Mouse (Mus musculus) neural tube, embryonic 11.5 days (tissue): ENCODE data around the gene Parg. TPM values are rescaled to one million over a fixed set of nuclear protein-coding genes. Genes with fewer than 3 reads are reported as not detected.
"Not testable (repeated sequence)": the region's sequence is repeated elsewhere in the genome, so short reads cannot be mapped to it uniquely, and the experiment has no call there.

Experiments used
- ATAC-seq: fragments of 200-750 bp; cut with Nextera tagmentation; 2 replicates; pipeline ENCODE4 v1.8.0; 2017; ENCODE audit warnings: moderate number of reproducible peaks, mild to moderate bottlenecking, moderate TSS enrichment, moderate library complexity; ENCODE audit not compliant: insufficient read depth, low FRiP score, low TSS enrichment
- DNase-seq: peaks from one replicate; pipeline ENCODE4 v3.0.0-alpha.2; 2015; ENCODE audit warnings: low spot score
- H3K27ac ChIP-seq: fragments of 300-500 bp; sonication (generic); 2 replicates; pipeline ENCODE4 v1.5.1; 2014; ENCODE audit warnings: low read depth, mild to moderate bottlenecking, low read length
- H3K27me3 ChIP-seq: fragments of 300-500 bp; sonication (generic); 2 replicates; pipeline ENCODE4 v1.6.1; 2014; ENCODE audit warnings: mild to moderate bottlenecking, low read length, mixed read lengths; ENCODE audit not compliant: control insufficient read depth, insufficient read depth
- H3K36me3 ChIP-seq: fragments of 300-500 bp; sonication (generic); 2 replicates; pipeline ENCODE4 v1.6.1; 2014; ENCODE audit warnings: mild to moderate bottlenecking, low read length, moderate library complexity, mixed read lengths; ENCODE audit not compliant: control insufficient read depth, insufficient read depth
- H3K4me1 ChIP-seq: fragments of 300-500 bp; sonication (generic); 2 replicates; pipeline ENCODE4 v1.6.1; 2014; ENCODE audit warnings: low read length, mixed read lengths; ENCODE audit not compliant: control insufficient read depth, insufficient read depth
- H3K4me2 ChIP-seq: fragments of 300-500 bp; sonication (generic); 2 replicates; pipeline ENCODE4 v1.6.1; 2014; ENCODE audit warnings: low read depth, mild to moderate bottlenecking, moderate library complexity
- H3K4me3 ChIP-seq: fragments of 300-500 bp; sonication (generic); 2 replicates; pipeline ENCODE4 v1.5.1; 2014; ENCODE audit warnings: low read depth, low read length
- H3K9ac ChIP-seq: fragments of 300-500 bp; sonication (generic); 2 replicates; pipeline ENCODE4 v1.6.1; 2014; ENCODE audit warnings: mild to moderate bottlenecking, low read length
- H3K9me3 ChIP-seq: fragments of 300-500 bp; sonication (generic); 2 replicates; pipeline ENCODE4 v1.6.1; 2016; ENCODE audit warnings: low read length; ENCODE audit not compliant: control insufficient read depth
- WGBS: fragments of 180-500 bp; shearing (Covaris S2); extraction: QIAGEN DNeasy Blood & Tissue Kit; methylation state at CpG from one replicate; pipeline ENCODE4 v1.1.7; 2014; 5-methylcytosine and 5-hydroxymethylcytosine counted together
- polyA plus RNA-seq: library from polyadenylated mRNA; unstranded; fragments of >200 nt; fragmentation: Nextera tagmentation; extraction: Ambion mirVana; gene quantifications from 2 replicates; pipeline ENCODE4 v1.2.1, GENCODE M21; 2014

Parg gene
- polyA plus RNA-seq, 1 experiment from 2014 or later = 65.4 TPM

DNA sequence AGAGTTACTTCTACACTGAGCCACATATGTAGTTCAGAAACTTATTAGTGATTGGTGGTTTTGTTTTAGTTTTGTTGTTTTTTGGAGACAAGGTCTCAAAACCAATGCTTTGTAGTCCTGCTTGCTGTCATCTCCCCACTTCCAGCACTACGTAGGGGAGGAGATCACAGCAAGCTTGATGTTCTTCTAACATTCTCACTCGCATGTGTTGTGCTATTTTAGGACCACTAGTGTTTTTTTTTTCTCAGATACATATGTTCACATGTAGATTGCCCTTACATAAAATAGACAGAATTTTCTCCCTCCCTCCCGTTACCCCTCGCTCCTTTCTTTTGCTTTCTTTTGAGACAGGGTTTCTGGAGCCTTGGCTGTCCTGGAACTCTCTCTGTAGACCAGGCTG, 31.6 kb upstream of the Parg start:
- H3K4me3 ChIP-seq = no peak overlapping the region
- peaks cover 4% of the 10 kb centered on the region for H3K36me3 ChIP-seq
- ATAC-seq = no peak
- H3K27me3 ChIP-seq = no peaks in the 10 kb centered on the region
- no peak overlapping the region for H3K4me2 ChIP-seq
- DNase-seq = no peak
- WGBS = 94% methylated on average over 4 of the region's 4 CpGs
- no peak overlapping the region for H3K27ac ChIP-seq
- H3K9me3 ChIP-seq = no peaks in the 10 kb centered on the region
- no peak overlapping the region for H3K9ac ChIP-seq
- H3K4me1 ChIP-seq = peaks cover 6% of the 10 kb centered on the region; the same call in 1 of the 2 replicates

DNA sequence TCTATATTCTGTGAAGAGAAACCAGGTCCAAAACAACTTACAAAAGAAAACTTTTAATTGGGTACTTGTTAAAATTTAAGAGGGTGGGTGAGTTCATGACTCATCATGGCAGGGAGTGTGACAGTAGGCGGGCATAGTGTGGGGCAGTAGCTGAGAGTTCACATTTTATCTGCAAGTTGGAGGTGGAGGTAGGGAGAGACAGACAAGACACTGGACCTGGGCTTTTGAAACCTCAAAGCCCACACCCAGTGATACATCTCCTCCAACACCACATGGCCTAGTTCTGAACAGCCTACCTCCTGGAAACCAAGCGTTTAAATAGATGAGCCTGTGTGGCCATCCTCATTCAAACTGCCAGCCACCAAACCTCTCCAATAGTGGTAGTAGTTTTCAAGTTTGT, 26.4 kb upstream of the Parg start:
- Histone ChIP-seq H3K4me3 (no peak overlapping the region), H3K36me3 (peaks cover 9% of the 10 kb centered on the region), H3K9me3 (no peaks in the 10 kb centered on the region), H3K9ac (no peak overlapping the region), H3K27me3 (no peaks in the 10 kb centered on the region), H3K4me1 (no peaks in the 10 kb centered on the region), H3K4me2 (no peak overlapping the region), H3K27ac (no peak overlapping the region)
- WGBS = 93% methylated on average over 2 of the region's 2 CpGs
- DNase-seq (no peak), ATAC-seq (no peak)

DNA sequence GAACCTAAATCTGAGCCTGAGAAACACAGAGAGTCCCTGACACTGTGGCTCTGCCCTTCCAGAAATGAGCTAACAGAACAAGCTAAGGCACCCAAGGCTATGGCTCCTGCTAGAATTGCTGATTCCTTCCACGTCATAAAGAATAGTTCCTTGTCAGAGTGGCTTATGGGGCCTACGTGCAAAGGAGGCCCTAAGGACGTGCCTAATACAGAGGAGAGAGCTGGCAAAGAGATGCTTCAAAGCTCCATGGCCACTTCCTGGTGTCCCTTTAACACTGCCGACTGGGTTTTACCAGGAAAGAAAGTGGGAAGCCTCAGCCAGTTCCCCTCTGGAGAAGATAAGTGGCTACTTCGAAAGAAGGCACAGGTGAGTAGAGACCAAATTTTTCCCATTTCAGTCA, 25.2 kb upstream of the Parg start:
- not testable (repeated sequence) for H3K9me3 ChIP-seq, H3K27ac ChIP-seq, H3K27me3 ChIP-seq, DNase-seq, ATAC-seq, H3K4me3 ChIP-seq, H3K4me2 ChIP-seq, H3K9ac ChIP-seq, H3K4me1 ChIP-seq
- WGBS = 77% methylated on average over 4 of the region's 5 CpGs
- peaks cover 11% of the 10 kb centered on the region for H3K36me3 ChIP-seq

DNA sequence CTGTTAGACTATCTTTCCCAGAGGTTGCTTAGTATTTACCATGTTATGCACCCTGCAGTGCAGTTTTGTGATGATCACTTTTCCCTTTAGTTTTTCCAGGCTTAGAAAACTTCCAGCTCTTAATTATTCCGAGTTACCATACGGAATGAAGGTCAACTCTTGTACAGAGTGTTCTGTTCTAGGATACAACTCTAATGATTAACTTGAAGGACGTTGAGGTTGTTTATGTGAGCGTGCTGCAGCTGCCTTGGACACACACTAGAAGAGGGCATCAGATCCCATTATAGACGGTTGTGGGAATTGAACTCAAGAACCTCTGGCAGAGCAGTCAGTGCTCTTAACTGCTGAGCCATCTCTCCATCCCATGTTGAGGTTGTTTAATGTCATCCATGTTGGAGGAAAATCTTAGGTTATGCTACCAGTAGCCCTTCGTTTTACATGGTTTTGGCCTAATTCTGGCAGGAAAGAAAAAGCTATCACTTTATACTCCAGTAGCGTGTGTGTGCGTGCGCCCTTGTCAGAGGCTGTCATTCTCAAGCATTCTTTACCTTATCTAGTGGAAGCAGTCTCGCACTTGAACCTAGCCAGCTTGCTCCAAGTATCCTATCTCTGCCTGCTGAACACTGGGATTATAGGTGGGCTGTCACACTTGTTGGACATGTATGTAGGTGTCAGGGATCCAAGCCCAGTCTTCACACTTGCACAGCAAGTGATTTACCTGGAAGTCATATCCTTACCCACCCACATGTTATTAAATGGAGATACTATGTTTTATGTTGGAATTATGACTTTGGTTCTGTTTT, 22.2 kb upstream of the Parg start:
- H3K4me2 ChIP-seq = no peak overlapping the region
- no peak for DNase-seq
- H3K9ac ChIP-seq = no peak overlapping the region
- no peaks in the 10 kb centered on the region for H3K4me1 ChIP-seq
- ATAC-seq = no peak
- H3K9me3 ChIP-seq = no peaks in the 10 kb centered on the region
- 92% methylated on average over 10 of the region's 10 CpGs for WGBS
- peaks cover 10% of the 10 kb centered on the region for H3K36me3 ChIP-seq
- no peaks in the 10 kb centered on the region for H3K27me3 ChIP-seq
- no peak overlapping the region for H3K4me3 ChIP-seq
- no peak overlapping the region for H3K27ac ChIP-seq

DNA sequence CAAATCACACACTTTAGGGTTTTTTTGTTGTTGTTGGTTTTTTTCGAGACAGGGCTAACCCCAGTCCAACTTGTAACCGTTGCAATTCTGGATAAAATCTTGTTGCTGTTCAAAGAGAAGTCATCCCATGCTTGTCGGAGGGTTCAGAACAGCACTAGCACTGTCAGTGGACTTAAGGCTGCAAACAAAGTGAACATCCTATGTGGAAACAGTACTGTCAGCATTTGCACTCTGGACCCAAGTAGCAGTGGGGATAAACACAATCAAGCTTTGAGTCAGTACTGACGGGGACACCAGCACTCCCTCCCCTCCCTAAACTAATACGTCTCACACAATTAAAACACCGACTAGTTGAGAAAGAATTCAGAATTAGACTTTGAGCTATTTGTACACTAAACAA, 20.9 kb upstream of the Parg start:
- Histone ChIP-seq H3K9ac (no peak overlapping the region), H3K4me1 (no peaks in the 10 kb centered on the region), H3K27ac (no peak overlapping the region), H3K9me3 (no peaks in the 10 kb centered on the region), H3K4me2 (no peak overlapping the region), H3K36me3 (peaks cover 10% of the 10 kb centered on the region), H3K27me3 (no peaks in the 10 kb centered on the region), H3K4me3 (no peak overlapping the region)
- no peak for ATAC-seq
- WGBS = 93% methylated on average over 6 of the region's 6 CpGs
- no peak for DNase-seq

DNA sequence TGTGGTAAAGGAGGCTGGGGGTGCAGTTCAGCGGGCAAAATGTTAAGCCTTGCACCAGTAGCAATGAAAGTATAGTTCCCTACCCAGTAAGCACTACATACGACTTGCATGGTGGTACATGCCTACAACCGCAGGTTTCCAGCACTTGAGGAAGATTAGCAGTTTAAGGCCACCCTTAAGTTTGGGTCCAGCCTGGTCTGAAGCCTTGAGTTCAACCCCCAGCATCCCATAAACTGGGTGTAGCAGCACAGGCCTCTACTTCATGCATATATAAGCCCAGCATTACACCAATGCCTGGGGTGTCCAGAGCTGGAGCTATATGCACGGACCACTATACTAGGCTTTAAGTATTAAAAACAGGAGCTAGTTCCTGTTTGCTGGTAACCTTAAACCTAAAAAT, 17.9 kb upstream of the Parg start:
- WGBS = 94% methylated on average over 4 of the region's 4 CpGs
- no peak overlapping the region for H3K4me3 ChIP-seq
- no peaks in the 10 kb centered on the region for H3K27me3 ChIP-seq
- H3K27ac ChIP-seq = no peak overlapping the region
- DNase-seq (no peak), ATAC-seq (no peak)
- H3K36me3 ChIP-seq = peaks cover 12% of the 10 kb centered on the region
- H3K4me2 ChIP-seq = no peak overlapping the region
- H3K4me1 ChIP-seq = no peaks in the 10 kb centered on the region
- H3K9me3 ChIP-seq = no peaks in the 10 kb centered on the region
- no peak overlapping the region for H3K9ac ChIP-seq

DNA sequence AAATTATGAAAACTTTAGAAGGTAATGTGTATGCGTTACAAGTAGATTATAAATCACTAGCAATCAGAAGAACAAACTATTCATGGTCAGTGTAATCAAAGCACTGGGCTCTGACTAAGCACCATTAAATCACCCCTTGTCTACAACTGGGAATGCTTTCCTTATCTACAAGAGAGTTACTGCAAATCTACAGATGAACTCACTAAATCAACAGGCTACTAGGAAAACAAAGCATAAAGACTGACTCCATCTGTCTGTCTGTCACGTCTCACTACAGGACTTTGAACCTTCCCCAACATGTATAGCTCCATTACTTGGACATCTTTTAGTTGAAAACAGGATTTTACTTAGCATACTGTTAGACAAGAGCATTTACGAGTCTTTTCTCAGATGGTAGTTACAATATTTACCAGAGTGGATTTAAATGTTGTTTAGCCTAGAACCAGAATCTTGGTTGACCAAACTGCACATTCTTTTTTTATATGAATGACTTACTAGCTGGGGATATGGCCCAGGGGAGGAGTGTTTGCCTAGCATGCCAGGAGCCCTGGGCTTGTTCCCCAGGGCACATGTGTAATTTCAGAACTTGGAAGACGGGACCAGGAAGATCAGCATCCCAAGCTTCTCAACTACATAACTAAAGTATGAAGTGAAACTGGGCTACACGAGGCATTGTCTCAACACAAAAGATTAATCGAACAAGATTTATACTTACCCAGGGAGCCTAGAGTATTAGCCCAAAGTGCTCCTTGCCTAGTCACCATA, 10.9 kb upstream of the Parg start:
- peaks cover 7% of the 10 kb centered on the region for H3K36me3 ChIP-seq
- H3K27ac ChIP-seq = no peak overlapping the region
- no peak for DNase-seq
- no peak overlapping the region for H3K4me2 ChIP-seq
- H3K9me3 ChIP-seq = no peaks in the 10 kb centered on the region
- no peaks in the 10 kb centered on the region for H3K27me3 ChIP-seq
- no peaks in the 10 kb centered on the region for H3K4me1 ChIP-seq
- H3K4me3 ChIP-seq = no peak overlapping the region
- ATAC-seq = no peak
- 92% methylated on average over 6 of the region's 6 CpGs for WGBS
- no peak overlapping the region for H3K9ac ChIP-seq

DNA sequence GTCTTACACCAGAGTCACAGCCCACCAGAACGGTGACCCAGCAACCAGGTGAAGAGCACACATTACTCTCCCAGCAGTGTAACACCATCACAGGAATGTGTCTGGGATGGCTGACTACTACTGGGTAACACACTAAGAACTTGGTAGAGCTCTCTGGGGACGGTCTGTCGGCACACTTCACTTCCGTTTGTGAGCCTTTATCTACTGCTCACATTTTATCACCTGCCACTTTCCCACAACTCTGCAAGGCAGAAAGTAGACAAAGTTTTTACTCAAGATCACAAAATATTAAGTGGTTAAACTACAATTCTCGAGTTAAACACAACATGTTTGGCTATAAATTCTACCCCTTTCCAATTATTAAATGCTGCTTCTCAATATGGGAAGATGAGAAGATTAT, 9.8 kb upstream of the Parg start:
- WGBS = 93% methylated on average over 5 of the region's 5 CpGs
- H3K4me3 ChIP-seq = no peak overlapping the region
- H3K4me1 ChIP-seq = no peaks in the 10 kb centered on the region
- peaks cover 8% of the 10 kb centered on the region for H3K36me3 ChIP-seq
- ATAC-seq (no peak), DNase-seq (no peak)
- H3K9me3 ChIP-seq = no peaks in the 10 kb centered on the region
- no peaks in the 10 kb centered on the region for H3K27me3 ChIP-seq
- no peak overlapping the region for H3K9ac ChIP-seq
- H3K27ac ChIP-seq = no peak overlapping the region
- H3K4me2 ChIP-seq = no peak overlapping the region

DNA sequence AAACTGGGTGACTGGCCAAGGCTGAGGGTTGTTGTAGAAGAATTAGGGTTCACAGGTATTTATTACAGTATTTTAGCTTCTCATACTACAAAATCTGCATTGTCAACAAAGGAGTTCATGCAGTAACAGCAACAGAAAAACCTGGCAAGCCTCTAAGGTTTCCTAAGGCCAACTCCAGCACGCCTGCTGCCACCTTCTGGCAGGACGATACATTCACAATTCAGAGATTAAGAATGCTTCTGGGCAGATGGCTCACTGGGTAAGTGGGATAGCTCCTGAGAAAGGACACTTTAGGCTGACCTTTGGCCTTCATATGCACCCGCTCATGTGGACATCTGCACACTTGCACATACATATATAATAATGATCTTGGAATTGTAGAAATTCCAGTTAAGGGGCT, 9.3 kb upstream of the Parg start:
- H3K27me3 ChIP-seq = no peaks in the 10 kb centered on the region
- peaks cover 10% of the 10 kb centered on the region for H3K36me3 ChIP-seq
- ATAC-seq (no peak), DNase-seq (peak; percentile 48)
- H3K4me3 ChIP-seq = no peak overlapping the region
- no peaks in the 10 kb centered on the region for H3K9me3 ChIP-seq
- 60% methylated on average over 3 of the region's 3 CpGs for WGBS
- H3K27ac ChIP-seq = no peak overlapping the region
- no peaks in the 10 kb centered on the region for H3K4me1 ChIP-seq
- no peak overlapping the region for H3K4me2 ChIP-seq
- H3K9ac ChIP-seq = no peak overlapping the region
